Mouse (Mus musculus): ENCODE data around the gene Tcf7.

Tcf7 gene

DNA sequence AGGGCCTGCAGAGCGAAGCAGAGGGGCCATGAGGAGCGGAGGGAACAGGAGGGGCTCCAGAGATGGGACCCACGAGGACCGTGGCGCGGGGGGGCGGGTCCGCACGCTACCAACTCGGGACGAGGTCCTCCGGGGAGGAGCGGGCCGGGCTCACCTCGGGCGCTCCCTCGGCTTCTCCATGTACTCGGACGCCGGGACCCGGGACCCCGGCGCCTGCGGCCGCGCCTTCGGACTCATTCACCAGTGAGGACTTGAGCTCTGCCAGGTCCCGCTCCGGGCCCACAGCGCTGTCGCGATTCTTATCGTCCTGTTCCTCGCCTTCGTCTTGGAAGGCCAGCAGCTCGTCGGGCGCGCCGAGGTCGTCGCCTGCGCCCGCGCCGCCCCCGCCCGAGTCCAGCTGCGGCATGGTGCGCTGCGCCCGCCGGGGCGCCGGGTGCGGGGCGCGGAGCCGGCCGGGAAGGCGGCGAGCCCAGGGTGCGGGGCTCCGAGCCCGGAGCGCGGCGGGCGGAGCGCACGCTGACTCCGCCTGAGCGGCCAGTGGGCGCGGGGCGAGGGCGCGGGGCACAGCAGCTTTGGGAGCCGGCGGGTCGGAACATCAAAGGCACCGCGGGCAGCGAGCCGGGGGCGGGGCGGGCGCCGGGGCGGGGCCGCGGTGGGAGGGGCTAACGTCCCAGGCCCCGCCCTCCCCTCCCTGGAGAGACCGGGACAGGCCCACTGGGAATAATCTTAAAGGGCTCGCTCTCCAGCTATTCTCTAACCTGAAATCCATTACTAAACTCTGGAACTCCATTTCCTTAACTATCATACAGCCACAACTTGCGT lies at the start of gene Tcf7:
Gene Tcf7 (minus strand): TSS at position 241 of the 822 bp plus-strand sequence.
- under 1% methylated on average over 97 of the region's 97 CpGs for WGBS

DNA sequence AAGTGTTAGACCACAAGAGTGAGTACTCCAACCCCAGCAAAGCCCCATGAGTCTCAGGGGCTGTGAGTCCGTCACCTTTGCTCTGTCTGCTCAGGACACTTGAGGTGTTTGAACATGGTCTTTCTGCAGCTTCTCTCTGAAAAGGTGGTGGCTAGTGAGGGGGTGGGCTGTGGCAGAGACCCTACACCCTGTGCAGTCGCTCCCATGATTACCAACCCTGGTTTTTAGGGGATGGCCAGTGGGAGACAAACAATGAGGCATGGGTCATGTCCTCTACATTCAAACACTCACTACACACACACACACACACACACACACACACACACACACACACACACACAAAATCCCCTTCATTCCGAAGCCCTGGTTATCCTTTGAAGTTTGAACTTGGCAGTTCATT lies 44.5 kb upstream of the Tcf7 start:
- WGBS = 73% methylated on average over 3 of the region's 3 CpGs

DNA sequence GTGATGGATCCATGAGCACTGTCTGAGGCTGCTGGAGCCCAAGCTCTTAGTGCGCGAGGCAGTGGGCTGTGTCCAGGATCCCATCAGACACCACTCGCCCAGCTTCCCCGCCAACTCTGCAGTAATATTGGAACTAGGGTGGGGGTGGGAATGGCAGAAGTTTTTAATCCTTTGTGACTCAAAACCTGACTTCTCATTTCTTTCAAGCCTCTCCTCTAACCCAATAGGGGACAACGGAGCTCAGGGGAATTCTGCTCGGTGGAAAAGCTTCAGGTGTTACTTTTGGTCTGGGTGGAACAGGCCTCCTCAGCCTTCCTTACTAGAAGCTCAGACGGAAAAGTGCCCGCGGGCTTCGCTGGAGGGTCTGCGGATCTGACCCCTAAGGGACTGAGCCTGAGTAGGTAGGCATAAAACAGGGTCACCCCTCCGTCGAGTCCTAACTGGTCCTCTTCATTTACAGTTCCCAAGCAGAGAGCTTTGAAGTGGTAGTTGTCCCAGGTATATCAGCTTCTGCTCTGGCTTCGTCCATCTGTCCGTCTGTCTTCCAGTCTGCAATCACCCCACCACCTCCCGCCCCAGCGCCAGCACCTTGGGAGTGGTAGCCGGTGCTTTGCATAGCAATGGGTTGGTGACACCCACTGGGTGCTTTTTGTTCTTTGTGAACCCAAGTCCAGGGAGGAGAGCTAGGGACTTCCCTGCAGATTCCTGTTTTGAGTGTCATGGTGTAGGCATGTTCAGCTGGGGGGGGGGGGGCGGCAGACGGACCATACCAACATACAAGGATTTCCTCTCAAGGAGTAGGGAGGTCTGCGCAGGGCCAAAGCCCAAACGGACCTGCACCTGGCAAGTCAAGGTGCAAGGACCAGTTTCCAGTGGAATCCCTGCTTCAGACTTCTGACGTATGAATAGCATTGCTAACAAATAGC lies 41.9 kb upstream of the Tcf7 start:
- 76% methylated on average over 23 of the region's 23 CpGs for WGBS

DNA sequence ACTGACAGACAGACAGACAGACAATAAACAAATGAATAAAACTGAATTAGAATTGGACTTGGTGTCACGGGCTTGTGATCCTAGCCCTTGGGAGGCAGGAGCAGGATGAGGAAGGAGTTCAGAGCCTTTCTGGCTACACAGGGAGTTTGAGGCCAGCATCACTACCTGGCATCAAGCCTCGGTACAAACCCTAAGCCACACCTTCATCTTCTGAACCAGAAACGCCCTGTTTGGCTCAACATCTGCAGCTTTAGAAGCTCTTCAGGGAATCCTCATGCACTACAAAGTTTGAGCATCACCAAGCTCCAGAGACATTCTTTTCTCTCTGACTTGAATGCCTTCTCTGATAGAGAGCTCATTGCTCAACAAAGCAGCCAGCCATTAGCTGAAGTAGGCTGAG lies 38.7 kb upstream of the Tcf7 start:
- 68% methylated on average over 3 of the region's 3 CpGs for WGBS

DNA sequence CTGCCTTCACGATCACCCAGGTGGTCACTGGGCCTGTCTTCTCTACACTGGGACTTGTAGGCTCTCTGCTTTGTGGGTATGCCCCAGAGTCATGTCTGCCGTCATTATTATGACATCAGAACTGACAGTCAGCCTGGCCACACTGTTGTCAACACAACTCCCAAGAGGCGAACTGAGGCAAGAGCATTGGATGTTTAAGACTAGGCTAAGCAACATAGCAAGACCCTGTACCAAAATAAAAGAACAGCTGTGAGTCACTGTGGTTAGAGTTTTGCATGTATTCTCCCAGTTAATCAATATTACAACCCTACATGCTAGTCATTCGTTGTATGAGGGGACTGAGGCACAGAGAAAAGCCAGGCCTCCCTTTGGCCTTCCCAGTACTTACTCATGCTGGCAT lies 37.7 kb upstream of the Tcf7 start:
- 95% methylated on average over 4 of the region's 4 CpGs for WGBS

DNA sequence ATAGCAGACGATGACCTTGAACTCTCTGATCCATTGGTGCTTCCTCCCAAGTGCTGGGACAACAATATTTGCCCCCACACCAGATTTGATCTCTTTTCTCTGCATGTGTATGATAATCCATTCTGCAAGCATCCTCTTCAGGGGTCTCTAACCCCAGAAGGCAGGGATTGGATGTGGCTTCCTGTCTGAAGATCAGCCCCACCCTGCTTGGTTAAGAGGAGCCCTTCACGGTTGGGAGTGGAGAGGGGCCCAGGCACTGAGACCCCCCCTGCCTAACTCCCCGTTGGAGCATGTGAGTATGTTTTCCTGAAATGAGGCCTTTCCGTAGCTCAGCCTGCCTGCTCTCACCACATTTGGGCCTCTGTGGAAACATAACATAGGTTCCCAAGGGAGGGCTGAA lies 36.9 kb upstream of the Tcf7 start:
- WGBS = 88% methylated on average over 4 of the region's 4 CpGs

DNA sequence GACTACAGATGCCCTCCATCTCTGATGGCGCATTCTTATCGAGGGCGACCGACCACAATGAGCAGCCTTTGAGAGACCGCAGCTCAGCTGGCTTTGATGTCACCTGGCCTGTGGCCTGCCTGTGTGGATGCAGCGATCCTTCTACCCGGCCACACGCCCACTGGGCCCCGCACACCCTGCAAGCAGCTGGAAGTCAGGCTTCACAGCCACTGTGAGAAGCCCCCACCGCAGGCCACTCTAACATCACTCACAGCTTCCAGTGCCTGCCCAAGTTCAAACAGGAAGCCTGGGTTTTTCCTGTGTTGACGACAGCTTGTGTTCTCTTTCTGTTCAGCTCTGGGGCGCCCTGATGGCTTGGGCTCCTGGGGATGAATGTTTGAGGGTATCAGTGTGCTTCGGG lies 35.6 kb upstream of the Tcf7 start:
- WGBS = 70% methylated on average over 13 of the region's 13 CpGs

DNA sequence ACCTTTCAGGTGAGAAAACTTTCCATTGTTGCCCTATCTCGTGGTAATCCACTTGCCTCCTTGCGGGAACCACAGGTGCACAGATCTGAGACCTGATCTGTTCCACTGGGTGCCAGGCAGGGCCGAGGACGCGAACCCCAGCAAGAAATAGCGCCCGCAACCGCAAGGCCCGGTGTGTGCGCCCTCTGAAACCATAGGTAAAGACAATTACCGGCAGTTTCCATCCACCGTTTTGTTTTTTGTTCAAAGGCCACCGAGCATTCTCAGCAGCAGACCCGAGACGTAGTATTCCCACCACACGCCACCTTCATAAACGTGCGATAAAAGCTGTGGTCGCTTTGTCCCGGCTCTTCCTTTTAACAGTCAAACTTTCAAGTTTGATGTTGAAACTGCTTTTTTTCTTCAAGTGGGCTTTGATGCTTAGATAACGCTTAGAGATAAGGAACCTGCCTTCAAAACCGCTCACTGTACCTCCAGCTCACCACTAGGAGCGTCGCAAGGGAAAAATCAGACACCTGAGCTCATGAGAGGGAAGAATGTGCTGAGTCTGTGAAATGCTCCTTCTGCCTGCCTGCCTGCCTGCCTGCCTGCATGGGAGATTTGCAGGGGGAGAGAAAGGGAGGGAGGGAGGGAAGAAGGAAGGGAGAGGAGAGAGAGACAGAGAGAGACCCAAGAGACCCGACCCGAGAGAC lies 31.4 kb upstream of the Tcf7 start:
- WGBS = 38% methylated on average over 26 of the region's 26 CpGs

DNA sequence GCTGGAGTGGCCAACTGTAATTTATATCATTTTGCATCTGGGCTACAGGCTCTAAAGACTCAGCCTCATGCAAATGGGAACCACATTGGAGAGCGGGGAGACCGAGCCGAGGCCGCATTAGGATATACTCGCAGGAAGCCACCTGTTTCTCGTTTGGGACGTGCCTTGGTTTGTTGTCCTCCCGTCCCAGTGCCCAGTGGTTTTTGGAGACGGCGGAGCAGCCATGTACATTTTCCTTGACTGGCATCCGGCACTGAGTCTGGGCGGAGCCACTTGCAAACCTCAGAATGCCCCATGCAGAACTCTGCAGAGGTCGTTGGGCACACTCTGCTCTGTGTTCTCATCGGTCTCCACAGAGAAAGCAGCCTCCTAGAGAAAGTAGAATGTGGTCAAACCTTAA lies 27.9 kb upstream of the Tcf7 start:
- WGBS = 86% methylated on average over 14 of the region's 14 CpGs

DNA sequence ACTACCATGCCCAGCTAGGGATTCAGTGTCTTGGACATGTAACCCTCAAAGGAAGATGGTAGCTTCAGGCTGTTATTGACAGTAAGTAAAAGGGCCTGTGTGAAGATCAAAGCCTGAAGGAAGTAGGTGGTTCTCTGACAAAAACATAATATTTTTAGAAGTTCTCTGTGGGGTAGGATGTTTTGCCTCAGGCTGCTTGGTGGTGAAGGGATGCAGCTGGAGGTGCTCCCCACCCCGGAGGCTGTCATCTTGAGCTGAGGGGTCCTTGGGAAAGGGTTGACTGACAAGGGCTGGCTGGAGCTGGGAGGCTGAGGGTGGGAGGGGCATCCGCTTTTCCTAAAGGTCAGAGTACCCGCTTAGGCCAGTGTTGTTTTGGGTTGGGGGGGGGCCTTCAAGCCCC lies 26.7 kb upstream of the Tcf7 start:
- 76% methylated on average over 3 of the region's 3 CpGs for WGBS

DNA sequence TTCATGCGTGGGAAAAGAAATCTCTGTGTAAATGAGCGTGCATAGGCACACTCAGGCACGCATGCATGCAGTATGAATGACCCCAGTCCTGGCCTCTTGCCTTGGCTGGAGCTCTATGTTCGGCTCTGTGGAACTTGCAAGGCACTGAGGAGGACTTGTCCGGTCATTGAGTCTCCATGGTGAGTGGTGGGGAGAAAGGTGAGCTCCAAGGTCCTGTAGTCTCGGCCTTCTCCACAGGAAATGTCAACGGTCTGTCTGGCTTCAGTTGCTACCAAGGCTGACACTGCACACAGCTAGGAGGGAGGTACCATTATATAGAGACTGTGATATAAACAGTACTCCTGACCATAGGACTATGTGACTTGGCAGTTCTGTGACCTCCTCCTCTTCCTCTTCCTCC lies 23.6 kb upstream of the Tcf7 start:
- WGBS = 85% methylated on average over 7 of the region's 7 CpGs

DNA sequence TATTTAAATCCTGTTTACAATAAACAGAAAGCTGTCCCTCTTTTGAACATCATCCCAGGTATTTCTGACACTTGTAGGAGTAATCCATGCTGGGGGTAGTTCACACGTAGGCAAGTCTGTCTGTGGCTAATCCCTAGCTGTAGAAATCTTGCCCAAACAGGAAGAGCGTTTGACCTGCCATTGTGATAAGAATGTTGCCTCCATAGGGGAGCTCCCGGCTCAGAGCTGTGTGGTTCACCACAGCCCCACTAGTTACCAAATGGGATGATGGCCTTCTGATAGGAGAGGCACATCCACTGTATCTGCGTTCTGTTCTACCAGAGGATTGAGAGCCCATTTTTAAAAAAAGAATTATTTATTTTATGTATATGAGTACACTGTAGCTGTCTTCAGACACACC lies 22.5 kb upstream of the Tcf7 start:
- 82% methylated on average over 4 of the region's 4 CpGs for WGBS

DNA sequence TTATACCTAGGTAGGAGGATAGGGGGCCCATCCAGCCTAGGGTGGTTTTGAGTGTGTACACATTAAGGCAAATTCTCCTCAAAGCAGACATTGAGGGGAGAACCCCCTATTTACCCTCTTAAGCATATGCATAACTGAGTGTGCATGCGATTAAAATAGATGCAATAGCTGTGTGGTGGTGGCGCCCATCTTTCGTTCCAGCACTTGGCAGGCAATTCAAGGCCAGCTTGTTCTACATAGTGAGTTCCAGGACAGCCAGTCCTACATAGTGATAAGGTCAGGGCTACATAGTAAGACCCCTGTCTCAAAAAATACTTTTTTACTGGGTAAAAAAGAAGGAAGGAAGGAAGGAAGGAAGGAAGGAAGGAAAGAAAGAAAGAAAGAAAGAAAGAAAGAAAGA lies 19.9 kb upstream of the Tcf7 start:
- WGBS = 38% methylated on average over 3 of the region's 3 CpGs

DNA sequence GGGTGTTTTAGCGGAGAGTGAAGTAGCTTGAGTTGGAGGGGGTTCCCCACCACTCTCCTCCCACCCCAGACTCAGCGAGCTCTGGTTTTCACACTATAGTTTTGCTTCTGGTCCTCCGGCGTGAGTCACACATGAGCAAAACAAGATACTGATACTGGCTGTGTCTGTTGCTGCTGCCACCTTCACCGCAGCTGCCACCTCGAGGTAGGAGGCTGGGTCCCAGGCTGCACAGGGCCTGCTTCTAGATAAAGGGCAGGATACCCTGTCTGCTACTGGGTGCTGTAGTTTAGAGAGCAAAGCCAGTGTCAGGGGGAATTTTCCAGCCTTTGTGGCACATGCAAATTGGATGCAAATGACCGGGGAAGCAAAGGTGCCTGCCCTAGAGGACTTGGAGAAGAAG lies 16.9 kb upstream of the Tcf7 start:
- WGBS = 55% methylated on average over 7 of the region's 7 CpGs

DNA sequence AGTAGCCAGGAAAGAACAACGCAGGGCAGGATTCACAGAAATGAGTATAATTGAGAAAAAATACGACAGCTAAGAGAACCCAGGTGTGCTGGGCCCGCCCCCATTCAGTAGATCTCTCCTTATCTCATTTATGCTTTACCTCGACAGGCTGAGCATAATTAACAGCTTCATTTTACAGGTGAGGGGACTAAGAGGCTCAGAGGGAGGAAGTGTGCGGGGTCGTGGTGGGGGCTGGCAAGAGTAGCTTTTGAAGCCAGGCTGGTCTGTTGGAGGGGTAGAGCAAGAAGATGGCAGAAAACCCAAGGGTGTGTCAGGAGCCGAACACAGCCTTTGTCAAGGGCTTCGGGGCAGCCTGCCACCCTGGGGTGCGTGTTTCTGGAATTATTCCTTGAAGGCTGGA lies 16.1 kb upstream of the Tcf7 start:
- WGBS = 89% methylated on average over 9 of the region's 9 CpGs

DNA sequence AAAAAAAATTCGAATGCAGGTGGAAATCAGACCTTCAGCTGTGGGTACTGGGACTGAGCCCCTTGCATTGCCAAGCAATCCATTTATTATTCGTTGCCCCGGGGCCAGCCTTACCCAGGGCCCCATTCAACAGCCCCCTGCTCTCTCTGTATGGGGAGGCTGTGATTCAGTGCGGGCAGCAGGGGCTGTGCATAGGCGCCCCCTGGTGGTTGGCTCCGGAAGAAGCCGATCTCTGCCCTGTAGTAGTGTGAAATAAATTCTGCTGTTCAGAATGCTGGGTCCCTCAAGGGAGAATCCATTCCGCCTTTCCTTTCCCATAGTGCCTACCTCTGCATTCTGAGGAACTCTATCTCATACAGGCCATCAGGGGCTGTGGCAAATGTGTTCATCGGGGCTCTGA lies 14.5 kb upstream of the Tcf7 start:
- 12% methylated on average over 9 of the region's 9 CpGs for WGBS

DNA sequence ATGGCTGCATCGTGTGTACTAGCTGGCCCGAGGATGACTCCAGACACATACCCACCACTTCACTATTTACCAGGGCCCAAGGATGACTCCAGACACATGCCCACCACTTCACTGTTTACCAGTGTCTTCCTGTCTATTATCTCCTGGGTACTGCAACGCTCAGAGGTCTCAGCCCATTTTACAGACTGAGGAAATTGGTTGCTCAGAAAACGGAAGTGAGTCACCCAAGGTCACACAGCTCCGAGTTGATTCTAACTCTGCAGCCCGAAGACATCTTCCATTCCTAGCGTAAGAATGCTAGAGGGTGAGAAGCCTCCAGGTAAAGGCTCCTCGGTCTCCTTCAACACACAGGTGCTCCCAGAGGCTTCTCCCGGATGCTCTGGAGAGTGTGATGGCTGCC lies 11.3 kb upstream of the Tcf7 start:
- 84% methylated on average over 9 of the region's 9 CpGs for WGBS

DNA sequence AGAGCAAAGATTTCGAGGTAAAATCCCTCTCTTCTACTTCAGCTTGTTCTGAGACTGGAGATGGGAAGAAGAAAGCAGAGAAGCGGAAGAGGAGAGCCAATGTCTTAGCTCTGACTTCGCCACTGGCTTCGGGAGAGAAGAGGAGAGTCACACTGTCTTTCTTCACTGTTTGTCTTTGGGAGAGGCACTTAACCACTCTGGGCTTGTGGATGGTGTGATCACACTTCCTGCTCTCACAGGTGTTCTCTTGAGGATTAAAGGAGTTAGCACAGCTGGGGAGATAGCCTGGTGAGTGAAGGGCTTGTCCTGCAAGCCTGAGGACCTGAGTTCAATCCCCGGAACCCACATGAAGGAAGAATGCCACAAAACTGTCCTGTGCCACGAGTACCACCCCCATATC lies 10.1 kb upstream of the Tcf7 start:
- WGBS = 78% methylated on average over 6 of the region's 6 CpGs

DNA sequence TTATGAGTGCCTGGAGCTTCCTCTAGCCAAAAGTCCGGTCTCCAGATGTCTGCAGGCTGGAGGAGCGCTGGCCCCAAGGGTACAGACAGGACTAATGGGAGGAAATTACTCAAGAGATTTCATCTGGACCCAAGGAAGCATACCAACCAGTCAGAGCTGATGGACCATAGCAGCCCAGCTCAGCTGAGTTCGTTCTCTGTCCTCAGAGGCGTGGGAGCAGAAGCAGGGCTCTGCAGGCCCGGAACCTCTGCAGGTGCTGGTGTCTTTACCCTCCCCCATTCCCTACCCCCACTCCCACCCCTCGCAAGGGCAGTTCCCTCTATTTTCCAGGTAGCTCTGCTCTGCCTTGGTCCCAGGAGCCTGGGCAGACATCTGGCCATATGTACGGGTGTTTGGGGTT lies 9.5 kb upstream of the Tcf7 start:
- 90% methylated on average over 7 of the region's 7 CpGs for WGBS

DNA sequence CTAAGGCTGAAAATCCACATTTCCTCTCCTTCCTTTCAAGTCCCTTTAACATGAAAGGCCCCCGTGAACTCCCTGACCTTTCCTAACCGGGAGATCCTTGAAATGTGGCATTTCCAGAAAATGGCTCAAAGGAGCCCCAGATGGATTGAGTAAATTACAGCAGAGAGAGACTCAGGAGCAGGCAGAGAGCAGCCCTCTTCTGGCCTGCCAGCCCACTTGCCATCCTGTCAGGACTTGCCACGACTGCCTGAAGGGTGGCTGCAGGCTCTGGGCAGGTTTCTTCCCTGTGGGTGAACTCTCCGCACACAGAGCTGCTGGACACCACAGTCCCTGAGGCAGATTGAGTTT lies 4.1 kb upstream of the Tcf7 start:
- 56% methylated on average over 4 of the region's 4 CpGs for WGBS

DNA sequence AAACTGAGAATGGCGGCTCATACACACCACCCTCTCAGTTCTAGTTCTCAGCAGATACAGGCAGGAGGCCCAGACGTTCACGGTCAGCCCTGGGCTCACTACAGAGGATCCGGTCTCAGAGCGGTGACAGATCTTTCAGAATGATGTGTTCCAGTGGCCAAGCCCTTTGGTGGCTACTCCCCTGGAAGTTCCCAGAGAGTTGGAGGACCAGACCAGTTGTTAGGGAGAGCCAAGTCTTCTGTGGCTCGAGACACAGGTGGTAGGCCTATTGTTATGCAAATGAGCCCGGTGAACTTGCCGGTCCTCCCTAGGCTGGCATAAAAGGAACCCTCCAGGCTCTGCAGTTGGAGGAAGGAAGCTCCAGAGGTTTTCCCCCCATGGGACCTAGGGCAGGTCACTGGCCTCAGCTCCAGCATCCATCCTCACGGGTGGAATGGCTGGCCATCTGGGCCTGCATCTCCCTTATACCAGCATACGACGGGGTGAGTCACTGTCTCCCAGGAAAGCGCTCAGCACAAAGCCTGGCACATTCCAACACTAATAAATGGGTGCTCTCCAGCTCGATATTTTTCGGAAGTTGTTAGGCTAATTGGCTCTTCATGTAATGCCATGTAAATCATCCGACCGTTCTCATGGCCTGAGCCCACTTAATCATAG lies 3.6 kb upstream of the Tcf7 start:
- WGBS = 62% methylated on average over 16 of the region's 16 CpGs

Data from cerebral cortex, adult 2 months (tissue).